Mouse (Mus musculus) liver, adult (tissue): ENCODE data around the gene Large1.

Source experiments
- GATA4 ChIP-seq: IDR thresholded peaks from 2 replicates; pipeline ENCODE4 v1.6.1; 2014; ENCODE audit warnings: mild to moderate bottlenecking, low read length; ENCODE audit not compliant: insufficient replicate concordance

The Large1 gene

DNA sequence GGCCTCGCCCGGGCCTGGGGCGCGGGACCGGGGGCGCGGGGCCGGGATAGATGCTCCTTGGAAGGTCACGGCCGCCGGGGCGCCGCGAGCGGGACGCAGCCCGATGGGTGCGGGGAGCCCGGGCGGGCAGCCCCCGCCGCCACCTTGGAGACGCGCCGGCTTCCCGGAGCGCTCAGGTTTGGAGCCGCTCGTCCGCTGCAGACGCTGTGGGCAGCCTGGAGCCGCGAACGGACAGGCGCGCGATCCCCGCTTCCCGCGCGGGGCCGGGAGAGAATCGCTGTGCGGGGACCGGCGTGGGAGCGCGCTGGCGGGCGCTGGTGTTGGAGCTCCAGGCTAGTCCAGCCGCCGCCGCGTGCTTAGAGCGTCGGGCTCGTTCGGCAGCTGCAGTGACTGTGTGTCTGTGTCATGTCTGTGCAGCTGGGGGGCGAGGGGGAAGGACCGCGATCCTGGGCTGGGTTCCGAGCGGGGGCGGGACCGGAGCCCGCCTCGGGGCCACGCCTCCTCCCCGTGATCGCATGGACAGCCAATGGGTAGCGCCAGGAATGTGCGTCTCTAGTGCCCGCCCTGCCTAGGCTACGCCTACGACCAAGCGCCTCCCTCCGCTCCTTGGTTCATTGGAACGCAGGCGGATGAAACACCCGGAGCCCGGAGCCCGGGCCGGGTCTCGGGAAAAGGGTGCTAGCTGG lies at the start of gene Large1:
Gene Large1, minus strand, starts transcription at position 433 of the 686 bp plus-strand sequence.
- TF ChIP-seq GATA4: peak; percentile 55; the same call in 1 of the 2 replicates

DNA sequence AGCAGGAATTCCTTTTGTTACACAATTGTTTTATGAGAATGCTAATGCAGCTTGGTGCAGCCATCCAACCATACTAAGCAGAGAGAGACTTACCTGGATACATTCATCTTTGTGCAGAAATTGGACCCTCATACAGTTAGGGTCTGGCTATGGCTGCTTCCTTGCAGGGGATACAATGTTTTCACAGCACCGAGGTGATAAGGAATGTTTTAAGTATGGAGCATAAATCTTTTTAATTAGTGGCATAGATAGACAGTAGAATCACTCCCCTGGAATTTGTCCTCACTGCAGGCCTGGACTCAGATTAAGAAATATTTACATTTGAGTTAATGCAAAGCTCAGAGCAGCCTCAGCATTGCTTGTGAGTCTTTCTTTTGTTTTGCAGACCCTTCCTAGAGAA lies 47.0 kb upstream of the Large1 start:
- TF ChIP-seq GATA4: no peak

DNA sequence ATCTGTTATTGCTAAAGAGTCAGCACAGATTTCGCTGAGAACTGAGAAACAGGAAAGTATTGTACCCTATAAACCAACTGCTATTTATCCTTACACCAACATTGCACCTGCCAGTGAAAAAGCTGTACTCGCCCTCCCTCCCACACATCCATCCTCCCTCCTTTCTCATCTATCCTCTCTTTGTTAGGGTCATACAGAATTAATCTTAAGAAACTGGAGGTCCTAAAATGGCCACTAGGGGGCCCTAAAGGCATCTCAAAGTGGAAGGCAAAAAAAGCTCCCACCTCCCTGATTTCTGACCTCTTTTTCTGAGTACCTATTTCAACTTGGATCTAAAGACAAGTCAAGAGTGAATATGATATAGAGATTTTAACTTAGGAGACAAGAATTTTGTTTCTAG lies 2.6 kb upstream of the Large1 start:
- no peak for TF ChIP-seq GATA4

DNA sequence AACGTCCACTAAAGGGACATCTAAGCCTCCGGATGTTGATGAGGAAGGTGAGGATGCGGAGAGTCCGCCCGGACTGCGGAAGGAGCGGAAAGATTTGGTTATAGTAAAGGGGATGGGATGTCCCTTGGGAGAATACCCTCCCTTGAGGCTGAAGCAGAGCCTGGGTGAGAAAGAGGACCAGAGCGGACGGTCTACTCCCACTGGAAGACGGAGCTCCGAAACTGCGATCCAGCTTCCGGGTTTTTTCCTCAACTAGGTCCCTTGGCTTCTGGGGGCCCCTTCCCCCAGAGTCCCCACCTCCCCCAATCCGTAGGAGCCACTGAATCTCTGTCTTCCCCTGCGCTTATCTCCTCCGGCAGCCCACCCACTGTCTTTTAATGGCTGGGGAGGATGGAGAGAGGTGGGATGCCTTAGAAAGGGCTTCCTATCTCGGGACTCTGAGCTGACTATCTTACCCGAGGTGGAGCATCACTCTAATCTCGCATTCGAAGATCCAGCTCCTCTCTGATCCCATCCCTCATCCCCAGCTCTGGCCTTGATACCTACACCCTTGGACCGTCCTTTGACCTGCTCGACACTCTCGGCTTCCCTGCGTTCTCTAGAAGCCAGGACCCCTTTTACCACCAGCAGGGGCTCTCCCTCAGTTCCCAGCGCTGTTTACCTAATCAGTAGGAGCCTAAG lies 1.0 kb upstream of the Large1 start:
- TF ChIP-seq GATA4: no peak

DNA sequence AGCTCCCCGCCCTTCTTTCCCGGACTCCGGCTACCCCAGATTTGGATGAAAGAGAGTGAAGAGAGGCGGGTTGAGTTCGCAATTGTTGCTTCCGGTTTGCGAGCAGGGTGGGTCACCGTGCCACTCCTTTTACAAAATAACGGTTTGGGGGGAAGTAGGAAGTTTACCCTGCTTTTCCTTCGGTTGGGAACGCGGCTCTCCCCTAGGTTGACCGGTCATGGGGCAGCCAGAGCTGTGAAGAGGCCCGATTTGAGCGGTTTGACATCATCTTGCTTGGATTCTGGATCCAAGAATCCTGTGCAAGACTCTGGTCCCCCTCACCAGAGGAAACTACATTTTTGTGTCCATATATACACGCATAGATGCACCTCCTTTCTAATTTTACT lies 447 bp upstream of the Large1 start:
- TF ChIP-seq GATA4: no peak

DNA sequence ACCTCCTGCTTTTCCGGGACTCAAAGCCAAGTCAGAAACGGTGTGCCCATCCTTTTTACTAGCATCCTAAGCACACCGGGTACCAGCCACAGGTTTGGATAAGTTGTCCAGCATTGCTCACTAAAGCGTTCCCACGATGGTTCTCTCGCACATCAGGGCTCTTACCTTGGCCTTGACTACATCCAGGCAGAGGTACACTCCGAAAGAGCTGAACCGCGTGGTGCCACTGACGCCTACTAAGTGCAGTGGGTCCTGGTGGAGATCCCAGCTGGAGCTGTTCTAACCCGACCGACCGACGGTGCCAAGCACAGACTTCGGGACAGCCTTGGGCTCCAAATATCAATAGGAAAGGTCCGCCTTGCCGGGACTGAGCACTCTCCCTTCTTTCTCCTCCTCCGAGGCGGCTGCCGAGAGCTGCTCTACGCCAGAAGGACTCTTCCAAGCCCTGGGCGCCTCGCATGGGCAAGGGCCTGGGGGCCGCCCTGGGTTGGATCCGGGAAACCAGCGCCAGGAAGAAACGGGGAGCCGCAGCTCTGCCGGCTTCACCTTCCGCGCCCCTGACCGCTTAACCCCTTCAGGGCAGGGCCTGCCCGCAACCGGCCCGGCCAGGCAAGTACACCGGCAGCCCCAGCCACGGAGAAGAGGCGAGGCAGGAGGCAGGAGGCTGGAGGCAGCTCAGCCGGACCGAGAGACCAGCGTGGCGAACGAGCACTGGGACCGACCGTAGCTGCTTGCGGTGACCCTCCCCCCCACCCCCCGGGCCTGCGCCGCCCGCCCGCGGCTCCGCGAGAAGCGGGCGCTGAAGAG lies 836 bp downstream of the Large1 start:
- no peak for TF ChIP-seq GATA4

DNA sequence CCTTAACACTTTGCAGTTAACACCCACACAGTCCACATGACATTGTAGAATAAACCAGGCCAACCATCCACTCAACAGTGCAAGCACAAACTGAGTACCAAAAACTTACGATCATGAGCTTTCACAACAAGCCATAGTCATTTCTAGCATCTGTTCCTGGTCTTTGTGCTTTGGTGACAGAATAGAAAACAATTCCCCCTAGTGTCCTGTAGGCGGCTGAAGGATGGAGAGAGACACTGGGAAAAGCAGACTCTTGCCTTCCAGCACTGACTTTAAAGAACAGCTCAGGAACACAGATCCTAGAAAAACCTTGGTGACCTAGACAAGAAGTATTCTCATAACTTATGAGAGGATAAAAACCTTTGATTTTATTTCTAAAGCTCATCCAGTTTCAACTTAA lies 3.0 kb downstream of the Large1 start:
- no peak for TF ChIP-seq GATA4

DNA sequence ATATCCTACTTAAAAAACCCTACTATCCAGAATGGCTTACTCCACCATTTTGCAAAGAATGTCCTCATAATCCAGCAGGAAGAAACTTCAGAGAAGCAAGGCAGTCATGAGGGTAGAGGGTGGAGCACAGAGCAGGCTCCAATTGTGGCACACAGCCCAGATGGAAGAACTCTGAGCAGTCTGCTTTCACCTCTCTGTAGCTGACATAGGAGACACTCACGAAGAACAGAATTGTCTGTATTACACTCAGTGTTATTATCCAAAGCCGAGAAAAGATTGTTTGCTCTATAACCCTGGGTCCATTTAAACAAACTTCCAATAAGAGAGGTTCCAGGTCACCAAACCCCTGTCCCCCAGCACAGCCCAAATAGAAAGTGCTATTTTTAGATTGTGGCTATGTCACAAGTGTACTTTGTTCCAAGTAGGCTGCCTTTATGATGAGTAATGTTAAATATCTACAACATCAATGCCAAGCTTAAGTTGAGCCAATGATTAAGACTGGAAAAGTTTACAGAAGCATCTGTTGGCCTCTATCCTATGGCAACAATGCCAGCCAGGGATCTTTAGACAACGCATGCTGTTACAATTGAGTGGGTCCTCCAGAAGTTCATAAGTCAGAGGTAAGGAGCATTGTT lies 10.5 kb downstream of the Large1 start:
- no peak for TF ChIP-seq GATA4

DNA sequence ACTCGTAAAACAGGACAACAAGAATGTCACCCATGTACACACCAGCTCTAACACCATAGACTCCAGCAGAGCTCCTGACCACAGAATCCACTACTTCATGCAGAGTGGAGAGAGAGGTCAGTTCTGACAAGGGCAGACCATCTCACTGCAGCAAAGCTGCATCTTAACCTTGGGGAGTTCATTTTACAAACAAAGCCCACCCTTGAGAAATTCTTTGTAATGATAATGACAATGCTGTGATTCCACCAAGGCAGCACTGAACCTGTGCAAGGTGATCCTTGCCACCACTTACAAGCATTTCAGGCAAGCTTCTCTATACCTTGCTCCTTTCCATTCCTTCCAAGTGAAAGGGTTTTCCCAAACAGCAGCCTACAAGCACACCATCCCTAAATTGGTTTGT lies 16.5 kb downstream of the Large1 start:
- TF ChIP-seq GATA4: no peak

DNA sequence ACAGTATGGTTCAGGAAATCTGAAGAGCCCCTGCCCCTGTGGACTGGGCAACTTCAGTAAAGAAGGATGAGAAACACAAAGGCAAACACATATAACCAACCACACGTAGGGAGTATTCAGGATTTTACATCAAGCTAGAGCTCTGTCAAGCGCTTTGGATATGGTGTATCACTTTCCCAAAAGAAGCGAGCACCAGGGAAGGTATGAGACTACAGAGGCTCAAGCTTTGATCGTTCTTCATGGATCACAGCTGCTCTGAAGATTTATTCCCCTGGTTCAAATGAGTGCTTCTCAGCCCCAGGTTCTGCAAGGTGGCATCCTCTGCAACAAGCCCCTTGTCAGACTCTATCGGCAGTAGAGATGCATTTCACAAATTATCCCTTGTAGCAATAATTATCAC lies 24.2 kb downstream of the Large1 start:
- no peak for TF ChIP-seq GATA4

DNA sequence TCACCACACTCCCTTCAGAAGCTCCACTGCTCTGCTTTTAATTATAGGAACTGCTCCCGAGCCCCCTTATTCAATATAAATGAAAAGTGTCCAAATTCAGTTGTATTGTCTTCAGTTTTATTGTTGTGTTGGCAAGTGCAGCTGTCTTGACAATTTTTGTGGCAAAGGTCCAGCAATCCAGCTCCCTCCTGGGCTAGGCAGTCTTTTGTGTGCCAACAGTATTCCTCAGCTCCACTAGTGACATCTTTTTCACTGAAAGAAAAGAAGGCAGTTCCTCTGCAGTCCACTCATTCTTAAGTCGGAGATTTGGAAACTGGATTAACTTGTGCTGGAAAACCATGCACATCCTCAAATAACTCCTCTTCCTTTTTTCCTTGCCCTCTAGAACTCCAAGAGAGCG lies 25.3 kb downstream of the Large1 start:
- no peak for TF ChIP-seq GATA4

DNA sequence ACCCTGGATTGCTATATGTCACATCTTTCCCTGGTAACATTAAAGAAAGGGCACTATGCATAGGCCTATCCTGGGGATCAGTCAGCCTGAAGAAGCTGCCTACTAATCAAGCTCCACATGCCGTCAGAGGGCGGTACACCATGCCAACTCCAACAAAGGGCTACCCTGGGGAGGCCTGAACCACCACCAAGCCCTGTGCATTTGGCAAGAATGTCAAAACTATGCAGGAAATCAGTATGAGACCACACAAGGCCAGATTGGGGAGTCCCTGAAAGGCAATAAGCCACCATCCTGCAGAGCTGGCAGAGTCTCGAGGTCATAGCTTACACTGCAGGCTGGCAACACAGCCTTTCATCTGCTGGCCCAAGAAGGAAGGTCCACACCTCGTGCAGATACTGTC lies 28.7 kb downstream of the Large1 start:
- no peak for TF ChIP-seq GATA4

DNA sequence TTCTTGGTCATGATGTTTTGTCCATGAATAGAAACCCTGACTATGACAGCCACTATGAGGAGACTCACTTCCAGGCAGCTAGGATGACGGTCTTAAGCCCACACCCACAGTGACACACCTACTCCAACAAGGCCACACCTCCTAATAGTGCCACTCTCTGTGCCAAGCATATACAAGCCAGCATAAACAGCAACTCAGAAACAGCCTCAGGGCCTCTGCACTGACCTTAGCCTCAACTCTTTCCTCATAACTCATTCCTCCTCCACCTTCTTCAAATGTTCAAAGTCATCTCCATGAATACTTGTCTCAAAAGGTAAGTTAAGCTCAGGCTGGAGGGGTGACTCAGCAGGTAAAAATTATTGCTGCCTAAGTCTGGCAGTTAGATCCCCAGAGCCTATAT lies 29.7 kb downstream of the Large1 start:
- TF ChIP-seq GATA4: no peak

DNA sequence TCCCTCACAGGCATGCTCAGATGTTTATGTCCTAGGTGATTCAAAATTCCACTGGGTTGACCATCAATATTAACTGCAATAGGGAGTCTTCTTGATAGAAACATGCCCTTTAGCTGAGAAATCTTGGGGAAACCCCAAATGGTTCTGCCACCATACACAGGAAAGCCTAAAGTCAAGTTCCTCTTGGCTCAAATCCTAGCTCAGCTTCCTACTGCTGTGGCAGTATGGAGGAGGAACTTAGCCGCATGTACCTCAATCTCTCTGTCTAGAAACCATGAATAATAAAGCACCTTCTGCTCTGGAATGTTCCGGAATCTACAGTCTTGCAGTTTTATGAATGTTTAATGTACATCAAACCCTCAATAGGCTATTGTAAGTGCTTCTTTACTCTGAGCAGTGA lies 39.4 kb downstream of the Large1 start:
- no peak for TF ChIP-seq GATA4

DNA sequence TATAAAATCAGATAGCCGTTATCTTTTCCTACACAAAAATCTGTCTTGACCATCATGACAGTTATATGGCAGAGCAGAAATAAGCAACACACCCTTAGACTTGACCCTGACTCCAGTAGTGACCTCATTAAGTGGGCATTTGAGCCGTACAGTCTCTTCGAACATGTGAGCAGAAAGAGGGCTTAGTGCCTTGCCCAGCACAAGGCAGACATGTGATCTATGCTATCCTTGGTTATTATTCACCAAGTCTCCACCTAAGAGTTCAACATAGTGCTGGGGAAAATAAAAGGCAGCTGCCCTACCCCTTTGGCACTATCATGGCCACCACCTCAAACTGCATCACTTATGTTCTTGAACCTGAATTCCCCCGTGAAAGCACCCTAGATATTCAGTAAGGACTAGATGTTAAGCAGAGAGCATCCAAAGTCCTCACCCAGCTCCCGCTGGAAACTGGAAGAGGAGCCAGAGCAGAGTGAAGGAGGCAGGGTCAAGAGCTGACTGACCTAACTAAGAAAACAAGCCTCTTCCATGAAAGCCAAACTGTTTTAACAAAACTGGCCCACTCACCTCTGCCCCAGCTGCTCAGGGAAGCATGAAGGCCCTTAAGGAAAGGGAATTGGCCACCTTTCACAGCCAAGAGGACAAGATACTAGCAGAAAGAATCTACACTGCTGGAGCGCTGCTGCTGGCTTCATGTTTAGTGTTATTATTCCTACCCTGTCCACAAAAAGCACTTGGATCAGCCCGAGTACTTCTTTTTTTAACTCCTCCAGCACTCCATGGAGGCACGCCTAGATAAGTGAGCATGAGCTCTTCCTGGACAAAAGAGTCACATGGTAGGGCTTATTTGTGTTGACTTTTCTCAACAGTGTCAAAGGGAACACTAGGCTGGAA lies 40.4 kb downstream of the Large1 start:
- no peak for TF ChIP-seq GATA4

DNA sequence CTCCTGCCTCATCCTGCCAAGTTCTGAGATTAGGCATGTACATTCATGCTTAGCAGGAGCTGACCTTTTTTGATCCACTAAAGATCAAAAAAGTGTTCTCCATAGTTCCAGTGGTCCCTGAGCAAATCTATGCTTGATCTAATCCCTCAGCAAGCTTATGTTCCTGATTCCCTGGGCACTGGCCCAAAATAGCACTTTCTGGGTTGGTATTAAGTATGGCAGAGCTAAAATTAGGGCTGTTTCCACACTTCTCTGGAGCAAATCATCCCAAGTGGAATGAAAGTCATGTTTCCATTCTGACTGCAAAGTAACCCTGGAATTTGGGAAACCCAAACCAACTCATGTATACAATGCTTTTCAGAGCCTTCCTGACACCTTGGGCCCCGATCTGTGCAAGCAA lies 42.9 kb downstream of the Large1 start:
- no peak for TF ChIP-seq GATA4
